Mouse (Mus musculus) Muller cell, postnatal 12 days (primary cell): ENCODE data around the gene Tacr1.

Experiments used
- DNase-seq: peaks from one replicate; pipeline ENCODE4 v3.0.0-alpha.2; 2015; ENCODE audit errors: inconsistent ontology term

Gene Tacr1

DNA sequence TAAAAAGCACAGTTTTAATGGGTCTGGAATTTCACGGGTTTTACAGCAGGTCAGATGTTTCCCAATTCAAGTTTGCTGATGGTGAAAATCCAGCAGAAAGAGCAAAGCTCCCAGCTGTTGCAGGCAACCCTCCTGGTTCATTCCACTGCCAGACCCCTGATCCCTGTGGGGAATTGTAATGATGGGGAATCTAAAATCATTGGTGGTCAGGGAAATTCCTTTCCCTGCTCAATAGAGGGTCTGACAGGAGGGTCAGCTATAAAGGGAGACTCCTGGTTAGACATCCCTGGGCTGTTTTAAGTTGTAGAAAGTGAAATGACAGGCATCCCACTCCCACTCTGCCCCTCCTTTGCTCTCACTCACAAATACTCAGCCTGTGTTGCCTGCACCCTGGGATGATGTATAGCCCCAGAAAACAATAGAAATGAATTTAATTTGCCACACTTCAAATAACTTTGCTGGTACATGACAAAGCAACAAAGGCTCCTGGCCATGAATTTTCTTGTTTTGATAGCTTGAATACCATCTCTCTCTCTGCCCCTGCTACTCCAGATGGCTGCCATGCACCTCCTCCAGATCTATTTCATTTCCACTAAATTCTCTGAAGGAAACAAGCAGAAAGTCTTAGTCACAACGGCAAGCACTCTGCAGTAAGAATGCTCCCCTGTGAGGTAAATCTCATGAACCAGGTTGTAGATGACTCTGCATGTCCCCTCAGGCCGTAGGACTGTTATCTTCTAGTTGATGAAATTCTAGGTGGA lies 123.2 kb downstream of the Tacr1 start:
- no peak for DNase-seq

DNA sequence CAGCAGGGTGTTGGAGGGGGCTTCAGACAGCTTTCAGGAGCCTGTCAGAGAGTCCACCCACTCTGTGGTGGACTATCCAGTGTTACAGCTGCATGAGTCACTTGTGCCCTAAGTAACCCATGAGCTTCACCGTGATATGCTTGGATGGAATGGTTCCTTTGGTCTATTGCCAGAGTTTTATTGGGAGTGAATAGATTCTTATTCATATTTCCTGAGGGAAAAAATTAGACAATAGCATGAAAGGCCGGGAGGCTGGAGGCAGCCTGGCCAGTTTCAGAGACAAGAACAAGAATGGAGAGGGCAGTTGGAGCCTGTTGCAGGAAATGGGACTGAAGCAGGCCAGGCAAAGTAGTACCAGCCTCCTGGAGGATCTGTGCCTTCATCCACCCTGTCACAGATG lies 126.5 kb downstream of the Tacr1 start:
- peak; percentile 90 for DNase-seq

DNA sequence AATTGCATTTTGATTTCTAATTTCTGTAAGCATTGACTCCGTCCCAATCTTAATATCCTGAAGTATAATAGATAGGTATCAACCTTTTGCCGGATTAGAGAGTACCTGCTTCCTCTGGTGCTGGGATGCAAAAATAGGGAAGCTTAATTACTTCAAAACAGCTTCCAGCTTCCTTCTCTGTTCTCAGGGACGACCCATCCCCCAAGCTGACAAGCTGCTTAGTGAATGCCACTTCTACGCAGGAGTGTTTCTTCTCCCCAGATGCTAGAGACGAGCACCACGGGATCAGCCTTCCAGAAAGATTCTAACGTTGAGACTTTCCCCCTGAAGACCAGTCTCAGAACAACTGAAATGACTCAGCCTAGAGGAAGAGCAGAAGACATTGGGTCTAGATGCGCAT lies 134.5 kb downstream of the Tacr1 start:
- no peak for DNase-seq

DNA sequence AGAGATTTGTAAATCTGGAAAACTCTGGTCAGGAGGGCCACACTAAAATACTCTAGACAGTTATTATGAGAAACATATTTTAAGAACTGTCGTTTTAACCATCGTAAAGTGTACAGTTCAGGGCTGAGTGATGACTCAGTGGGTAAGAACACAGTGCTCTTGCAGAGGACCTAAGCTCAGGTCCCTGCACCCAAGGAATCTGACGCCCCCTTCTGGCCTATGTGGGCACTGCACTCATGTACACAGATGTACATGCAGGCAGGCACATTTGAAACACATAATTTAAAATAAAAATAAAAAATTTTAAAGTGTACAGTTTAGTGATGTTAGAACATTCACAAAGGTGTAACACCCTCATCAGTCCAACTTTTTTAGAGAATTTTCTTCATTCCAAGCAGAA lies 147.1 kb downstream of the Tacr1 start:
- no peak for DNase-seq

DNA sequence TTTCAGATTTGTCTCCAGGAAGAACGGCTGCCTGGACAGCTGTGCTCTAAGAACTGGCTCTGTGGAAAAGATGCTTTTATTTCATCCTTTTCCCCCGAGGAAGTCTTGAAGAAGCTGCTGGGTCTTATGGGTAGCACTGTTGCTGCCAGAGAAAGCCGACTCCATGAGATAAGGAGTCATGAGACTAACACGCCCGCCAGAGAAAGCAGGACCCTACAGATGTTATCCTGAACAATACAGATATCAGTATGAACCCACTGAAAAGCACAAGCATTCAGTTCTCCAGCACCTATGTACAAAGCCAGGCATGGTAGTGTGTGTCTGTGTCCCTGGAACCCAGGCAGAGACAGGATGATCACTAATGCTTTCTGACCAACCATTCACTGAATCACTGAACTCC lies 173.3 kb downstream of the Tacr1 start:
- DNase-seq, result no peak

DNA sequence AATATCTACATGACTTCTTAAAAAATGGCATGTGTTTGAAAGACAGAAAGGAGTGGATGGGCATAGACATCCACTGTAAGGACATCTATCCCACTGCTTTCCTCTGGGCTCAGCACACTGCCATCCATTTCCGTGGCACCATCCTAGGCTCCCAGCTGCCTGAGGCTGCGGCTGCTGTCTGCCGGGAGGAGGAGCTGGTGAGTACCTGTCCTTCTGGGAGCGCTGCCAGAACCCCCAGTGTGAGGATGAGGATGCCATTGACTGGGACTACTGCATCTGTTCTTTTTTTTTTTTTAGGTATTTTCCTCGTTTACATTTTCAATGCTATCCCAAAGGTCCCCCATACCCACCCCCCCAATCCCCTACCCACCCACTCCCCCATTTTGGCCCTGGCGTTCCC lies 183.3 kb downstream of the Tacr1 start:
- DNase-seq, result no peak

DNA sequence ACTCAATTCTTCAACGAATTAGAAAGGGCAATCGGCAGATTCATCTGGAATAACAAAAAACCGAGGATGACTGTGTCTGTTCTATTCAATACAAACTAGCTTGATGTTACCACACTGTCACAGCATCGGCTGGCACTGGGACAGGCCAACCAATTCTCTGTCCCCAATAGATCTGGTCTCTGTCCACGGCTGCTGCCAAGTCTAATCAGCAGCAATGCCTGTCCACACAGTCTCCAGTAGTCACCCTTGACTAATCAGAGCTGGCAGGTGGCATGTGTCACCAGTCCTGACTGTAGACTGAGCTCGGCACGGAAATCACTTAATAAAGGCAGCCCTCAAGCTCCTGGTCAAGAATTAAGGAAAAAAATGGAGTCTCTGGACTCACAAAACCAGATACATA lies 187.3 kb downstream of the Tacr1 start:
- DNase-seq, result peak; percentile 86

DNA sequence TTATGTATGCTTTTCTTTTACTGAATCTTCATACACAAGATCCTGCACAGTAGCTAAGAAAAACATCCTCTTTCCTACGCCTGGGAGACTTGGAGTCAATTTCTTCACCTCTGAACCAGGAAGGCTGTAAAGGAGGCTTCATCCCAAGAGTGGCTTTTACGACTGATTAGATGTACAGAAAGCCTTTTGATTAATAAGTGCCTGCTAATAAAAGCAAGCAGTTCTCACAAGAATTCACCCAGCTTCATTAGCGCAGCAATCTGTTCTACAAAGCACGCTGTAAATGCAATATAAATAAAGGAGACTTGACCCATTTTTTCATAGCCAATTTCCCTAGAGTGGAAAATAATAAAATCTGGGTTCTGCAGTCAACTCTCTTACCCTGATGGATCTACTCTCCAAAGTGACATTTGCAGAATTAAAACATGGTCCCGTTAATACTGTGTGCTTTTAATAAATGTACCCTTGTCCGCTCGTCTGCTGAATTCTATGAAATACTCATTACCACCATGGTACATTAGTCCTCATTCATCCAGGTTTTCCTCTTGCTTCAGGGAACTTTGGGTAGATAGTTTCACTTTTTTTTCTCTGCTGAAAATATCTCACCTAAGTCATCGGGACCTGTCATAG lies 193.4 kb downstream of the Tacr1 start:
- DNase-seq, result peak; percentile 40

DNA sequence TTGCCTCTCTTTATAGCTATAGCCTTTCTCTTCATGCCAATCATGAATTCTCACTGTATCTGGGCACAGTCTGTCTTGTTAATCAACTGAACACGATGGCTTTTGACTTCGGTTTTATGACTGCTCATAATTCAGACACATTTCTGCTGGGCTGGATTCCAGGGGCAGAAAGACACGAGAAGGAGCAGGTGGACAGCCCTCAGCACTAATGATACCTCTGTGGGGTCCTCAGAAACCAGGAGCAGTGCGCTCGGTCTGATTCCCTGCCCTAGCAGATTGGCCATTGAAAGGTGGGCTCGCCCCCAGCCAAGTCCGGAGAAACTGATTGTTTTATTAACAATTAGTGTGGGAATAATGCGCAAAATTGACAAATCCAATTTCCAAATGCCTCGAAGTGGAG lies 201.1 kb downstream of the Tacr1 start:
- DNase-seq, result no peak

DNA sequence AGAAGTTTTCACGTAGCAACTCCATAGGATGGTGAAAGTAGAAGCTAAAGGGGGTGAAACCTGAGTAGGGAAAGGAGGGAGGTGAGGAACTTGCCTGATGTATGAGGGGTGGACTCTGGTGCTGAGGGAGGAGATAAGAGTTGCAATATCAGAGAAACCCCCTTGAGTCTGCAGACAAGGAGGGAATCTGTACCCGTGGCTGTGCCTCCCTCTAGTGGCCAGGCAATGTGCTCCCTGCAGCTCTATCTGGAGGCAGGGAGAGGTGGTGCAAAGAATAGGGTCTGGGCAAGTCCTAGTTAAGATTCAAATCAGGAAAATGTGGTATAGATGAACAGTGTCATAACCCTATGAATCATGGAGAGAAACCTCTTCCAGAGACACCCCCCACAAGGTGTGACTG lies 201.5 kb downstream of the Tacr1 start:
- DNase-seq, result peak; percentile 54

DNA sequence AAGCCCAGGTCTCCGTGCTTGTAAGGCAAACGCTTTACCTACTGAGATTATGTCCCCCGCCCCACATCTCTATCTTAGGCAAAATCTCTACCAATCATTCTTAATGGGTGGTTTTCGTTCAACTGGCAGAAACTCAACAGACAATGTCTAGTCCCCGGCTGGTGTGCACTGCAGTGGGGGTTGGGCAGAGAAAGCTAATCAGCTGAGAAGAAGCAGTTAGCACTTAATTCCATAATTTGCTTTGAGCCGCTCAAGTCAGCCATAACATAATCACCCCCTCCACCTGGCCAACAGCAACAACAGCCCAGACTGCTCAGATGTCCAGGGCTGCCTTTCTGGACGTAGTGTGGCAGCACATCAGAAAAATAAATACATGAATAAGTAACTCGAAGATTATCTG lies 202.7 kb downstream of the Tacr1 start:
- DNase-seq, result no peak

DNA sequence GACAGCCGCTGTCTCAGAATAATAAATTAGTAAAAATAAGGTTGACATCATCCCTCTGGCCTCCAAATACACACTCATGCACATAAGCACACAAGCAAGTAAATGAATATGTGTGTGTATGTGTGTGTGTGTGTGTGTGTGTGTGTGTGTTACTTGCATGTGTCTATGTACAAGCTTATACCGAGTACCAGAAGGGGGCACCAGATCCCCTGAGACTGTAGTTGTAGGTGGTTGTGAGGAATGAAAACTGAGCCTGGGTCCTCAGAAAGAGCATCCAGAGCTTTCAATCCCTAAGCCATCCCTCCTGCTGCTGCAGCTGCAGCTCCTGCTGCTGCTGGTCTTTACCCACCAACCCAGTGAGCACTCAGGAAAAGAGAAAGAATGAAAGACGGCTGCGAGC lies 206.6 kb downstream of the Tacr1 start:
- DNase-seq, result no peak

DNA sequence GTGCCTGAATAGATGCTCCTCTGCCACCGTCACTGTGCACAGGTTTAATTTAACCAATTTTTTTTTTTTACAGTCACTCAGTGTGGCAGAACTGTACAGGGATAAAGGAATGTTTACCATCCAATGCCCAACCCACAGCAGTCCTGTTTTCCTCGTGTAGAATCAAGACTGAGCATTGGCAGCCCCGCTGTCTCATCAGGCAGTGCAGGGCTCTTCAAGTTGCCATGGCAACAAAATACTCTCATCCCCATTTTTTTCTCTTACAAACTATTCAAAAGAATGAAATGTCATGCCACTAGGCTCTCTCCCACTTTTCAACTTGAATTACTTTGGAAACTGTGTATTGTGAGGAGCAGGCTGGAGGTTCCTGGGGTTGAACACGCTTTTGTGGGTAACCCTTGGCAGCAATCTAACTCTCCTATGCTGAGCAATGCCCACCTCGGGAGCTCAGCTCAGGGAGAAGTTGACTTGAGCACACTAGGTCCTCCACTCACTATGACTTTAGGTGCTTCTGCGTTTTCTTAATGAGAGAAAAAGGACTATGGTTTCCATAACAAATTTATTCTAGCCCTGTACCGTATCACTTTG lies 207.3 kb downstream of the Tacr1 start:
- no peak for DNase-seq
